In the genomic region with DNA sequence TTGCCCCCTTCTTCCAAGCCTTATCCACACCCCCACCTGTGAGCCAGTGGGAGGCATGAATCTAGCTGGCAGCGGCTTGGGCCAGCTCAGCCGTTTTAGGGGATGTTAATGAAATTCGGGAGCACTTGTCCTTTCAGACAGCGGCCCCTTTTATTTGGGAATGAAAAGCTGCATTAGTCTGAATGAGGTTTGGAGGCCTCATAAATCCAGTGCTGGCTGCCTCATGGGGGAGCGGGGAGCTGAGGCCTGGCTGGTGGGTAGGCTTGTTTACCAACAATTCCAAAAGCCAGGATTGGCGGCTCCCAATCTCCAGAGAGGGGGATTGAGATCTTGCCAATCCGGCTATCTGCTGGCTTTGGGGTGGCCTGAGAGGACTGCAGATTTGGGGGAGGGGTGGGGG, we compare ENCODE assay signal across 13 mouse cellular contexts. TPM values are rescaled to one million over a fixed set of nuclear protein-coding genes. Genes with fewer than 3 reads are reported as not detected.
A peak's percentile ranks its signal among the peaks of the same experiment; 100 is the strongest.
DNase-seq lines count a peak whose midpoint lies in the region; ATAC-seq and TF ChIP-seq lines count a peak whose summit lies in the region.
"Had no signal": no experiment of that assay in that cellular context is flagged by ENCODE, and none has a peak within 500 bp of the region (broad histone marks: within the 10 kb centered on the region; RNA-seq: fewer than 3 reads in every experiment).

No protein-coding gene starts in this region.

- peaks cover 83% of the 10 kb centered on the region for H3K27me3 ChIP-seq in forebrain, embryonic 15.5 days
- H3K27me3 ChIP-seq in hindbrain, postnatal 0 days (ENCODE audit: insufficient read depth, low read length), result peaks cover 15% of the 10 kb centered on the region
- H3K27me3 ChIP-seq in neural tube, embryonic 13.5 days, result peaks cover 95% of the 10 kb centered on the region
- H3K27me3 ChIP-seq in kidney, embryonic 16.5 days (ENCODE audit: insufficient read depth, low read length), result peaks cover 93% of the 10 kb centered on the region

- H3K36me3 ChIP-seq in forebrain, embryonic 15.5 days, result no peaks in the 10 kb centered on the region
- no peaks in the 10 kb centered on the region for H3K36me3 ChIP-seq in hindbrain, postnatal 0 days (ENCODE audit: insufficient read depth, low read length)
- no peaks in the 10 kb centered on the region for H3K36me3 ChIP-seq in neural tube, embryonic 13.5 days
- no peaks in the 10 kb centered on the region for H3K36me3 ChIP-seq in kidney, embryonic 16.5 days (ENCODE audit: insufficient read depth, low read length)
- H3K36me3 ChIP-seq: heart, embryonic 15.5 days; liver, embryonic 12.5 days had no signal

- no peak; the same call in 1 of the 2 replicates for ATAC-seq in forebrain, embryonic 15.5 days (replicated peaks)
- no peak for ATAC-seq in hindbrain, postnatal 0 days
- peak; percentile 23; the same call in 1 of the 2 replicates for ATAC-seq in neural tube, embryonic 13.5 days (ENCODE audit: low read depth)
- ATAC-seq in kidney, embryonic 16.5 days (ENCODE audit: low FRiP score, low TSS enrichment), result no peak
- ATAC-seq: liver, embryonic 12.5 days had no signal

- no peak for TF ChIP-seq POLR2A in brain, embryonic 14.5 days (IDR thresholded peaks at IDR 0.05; ENCODE audit: borderline replicate concordance, extremely low read depth, insufficient read depth, insufficient read length, poor library complexity, severe bottlenecking)

- H3K9ac ChIP-seq in forebrain, embryonic 15.5 days (replicated peaks), result no peak overlapping the region; the same call in 1 of the 2 replicates
- peak overlapping the region; percentile 17; the same call in 1 of the 2 replicates for H3K9ac ChIP-seq in hindbrain, postnatal 0 days (replicated peaks; ENCODE audit: low read length)
- H3K9ac ChIP-seq in neural tube, embryonic 13.5 days, result peak overlapping the region; percentile 81
- H3K9ac ChIP-seq in kidney, embryonic 16.5 days (replicated peaks; ENCODE audit: low read length), result no peak overlapping the region
- H3K9ac ChIP-seq: heart, embryonic 15.5 days; liver, embryonic 12.5 days had no signal

- H3K27ac ChIP-seq in forebrain, embryonic 15.5 days (replicated peaks), result peak overlapping the region; percentile 42
- peak overlapping the region; percentile 48 for H3K27ac ChIP-seq in hindbrain, postnatal 0 days
- H3K27ac ChIP-seq in neural tube, embryonic 13.5 days (replicated peaks), result peak overlapping the region; percentile 93
- no peak overlapping the region for H3K27ac ChIP-seq in kidney, embryonic 16.5 days (ENCODE audit: low read length)
- H3K27ac ChIP-seq: heart, embryonic 15.5 days; liver, embryonic 12.5 days had no signal

- no peaks in the 10 kb centered on the region for H3K9me3 ChIP-seq in forebrain, embryonic 15.5 days
- no peaks in the 10 kb centered on the region for H3K9me3 ChIP-seq in hindbrain, postnatal 0 days (ENCODE audit: low read length)
- no peaks in the 10 kb centered on the region for H3K9me3 ChIP-seq in neural tube, embryonic 13.5 days
- no peaks in the 10 kb centered on the region for H3K9me3 ChIP-seq in kidney, embryonic 16.5 days (ENCODE audit: low read length)
- H3K9me3 ChIP-seq: heart, embryonic 15.5 days; liver, embryonic 12.5 days had no signal

- peak; percentile 87 for DNase-seq in brain, embryonic 14.5 days (ENCODE audit: low read depth)
- DNase-seq in hindbrain, postnatal 0 days (ENCODE audit: low spot score), result peak; percentile 54
- no peak for DNase-seq in thymus, postnatal 14 days
- no peak for DNase-seq in adrenal gland, adult 8-10 months
- DNase-seq: kidney, postnatal 10 days; right cerebral cortex, postnatal 25 days had no signal

- no peak for TF ChIP-seq CTCF in brain, embryonic 14.5 days (IDR thresholded peaks at IDR 0.05; ENCODE audit: borderline replicate concordance, extremely low read depth, insufficient read depth, insufficient read length)
- no peak for TF ChIP-seq CTCF in hindbrain, postnatal 0 days (IDR thresholded peaks at IDR 0.05; ENCODE audit: low read depth)

- WGBS in forebrain, embryonic 15.5 days, result under 1% methylated on average over 7 of the region's 7 CpGs
- 12% methylated on average over 7 of the region's 7 CpGs for WGBS in hindbrain, postnatal 0 days
- 2% methylated on average over 7 of the region's 7 CpGs for WGBS in neural tube, embryonic 13.5 days
- WGBS in kidney, embryonic 16.5 days, result 0% methylated on average over 7 of the region's 7 CpGs

- H3K4me2 ChIP-seq in forebrain, embryonic 15.5 days (replicated peaks), result peak overlapping the region; percentile 57
- peak overlapping the region; percentile 66; the same call in 1 of the 2 replicates for H3K4me2 ChIP-seq in hindbrain, postnatal 0 days (ENCODE audit: low read depth, low read length)
- H3K4me2 ChIP-seq in neural tube, embryonic 13.5 days, result peak overlapping the region; percentile 69
- H3K4me2 ChIP-seq in kidney, embryonic 16.5 days (replicated peaks; ENCODE audit: low read depth, low read length), result no peak overlapping the region
- H3K4me2 ChIP-seq: heart, embryonic 15.5 days; liver, embryonic 12.5 days had no signal

- 0 out of 2 replicates have a peak overlapping the region, but pooled peaks have one; percentile 4 for H3K4me3 ChIP-seq in forebrain, embryonic 15.5 days
- no peak overlapping the region for H3K4me3 ChIP-seq in hindbrain, postnatal 0 days (ENCODE audit: low read length)
- H3K4me3 ChIP-seq in neural tube, embryonic 13.5 days, result no peak overlapping the region; the same call in 1 of the 2 replicates
- no peak overlapping the region for H3K4me3 ChIP-seq in kidney, embryonic 16.5 days (ENCODE audit: low read length)
- H3K4me3 ChIP-seq: heart, embryonic 15.5 days; liver, embryonic 12.5 days had no signal

- H3K4me1 ChIP-seq in forebrain, embryonic 15.5 days, result peaks cover 83% of the 10 kb centered on the region
- peaks cover 16% of the 10 kb centered on the region; the same call in 1 of the 2 replicates for H3K4me1 ChIP-seq in hindbrain, postnatal 0 days (ENCODE audit: insufficient read depth, low read length)
- H3K4me1 ChIP-seq in neural tube, embryonic 13.5 days (replicated peaks), result peaks cover 72% of the 10 kb centered on the region
- H3K4me1 ChIP-seq in kidney, embryonic 16.5 days (ENCODE audit: insufficient read depth, low read length), result peaks cover 23% of the 10 kb centered on the region
- H3K4me1 ChIP-seq: liver, embryonic 12.5 days had no signal

RNA-seq across cellular contexts. Expression of a gene that starts 3.5 kb away (rescaled TPM):
- polyA plus RNA-seq in brain, embryonic 14.5 days (2012; rRNA removed), result 28.2 and 37.1 TPM in 2 replicates
- polyA plus RNA-seq in forebrain, embryonic 15.5 days (2015; fragmentation: Nextera tagmentation; extraction: Ambion mirVana), result 7.9 and 8.2 TPM in 2 replicates
- 30.1 and 32.0 TPM in 2 replicates for total RNA-seq in hindbrain, postnatal 0 days (2014; rRNA removed)
- polyA plus RNA-seq in hindbrain, postnatal 0 days (2015; fragmentation: Nextera tagmentation; extraction: Ambion mirVana), result 4.2 TPM in 2 replicates
- 3.5 and 4.1 TPM in 2 replicates for polyA plus RNA-seq in neural tube, embryonic 13.5 days (2015; fragmentation: Nextera tagmentation; extraction: Ambion mirVana)
- total RNA-seq in adrenal gland, adult 8-10 months (2022), result under 1 TPM; 0.52 to 0.64 (median 0.60) TPM
- 0.11 and 0.12 TPM in 2 replicates for polyA plus RNA-seq in kidney, embryonic 16.5 days (2015; fragmentation: Nextera tagmentation; extraction: Ambion mirVana)
- total RNA-seq: megakaryocyte-erythroid progenitor cell, adult 5-6 weeks had no signal
- polyA plus RNA-seq: liver, embryonic 12.5 days; lung, embryonic 16.5 days had no signal

Comparison
In these comparisons a context has a peak if more than half of its experiments do, and no peak if none do; other contexts are left out.
1. DNase-seq: peak in brain, embryonic 14.5 days (single experiment) and hindbrain, postnatal 0 days (single experiment); none in thymus, postnatal 14 days (single experiment) and adrenal gland, adult 8-10 months (single experiment).
2. H3K9ac ChIP-seq: peak in hindbrain, postnatal 0 days (single experiment) and neural tube, embryonic 13.5 days (single experiment); none in forebrain, embryonic 15.5 days (single experiment) and kidney, embryonic 16.5 days (single experiment).